Mouse (Mus musculus): ENCODE measurements around the gene Fndc5. TPM values are rescaled to one million over a fixed set of nuclear protein-coding genes. Genes with fewer than 3 reads are reported as not detected.

Gene Fndc5
- polyA plus RNA-seq, 1 experiment from 2014 or later: 13.7 TPM

GRCm38 (mm10) chr4:129136189-129136578 lies 615 bp upstream of the Fndc5 start:
- H3K4me3 ChIP-seq (ENCODE audit: control insufficient read depth in 1 of 2, insufficient read depth in 1 of 2, low read depth in 1 of 2, low read length in 2 of 2): peak overlapping the region; percentile 51 to 53
- H3K27ac ChIP-seq (replicated peaks in 1 of 2; ENCODE audit: control insufficient read depth in 1 of 2, insufficient read depth in 1 of 2, low read depth in 2 of 2, low read length in 2 of 2): no peak overlapping the region
- H3K36me3 ChIP-seq (ENCODE audit: control insufficient read depth, insufficient read depth, low read length): no peaks in the 10 kb centered on the region
- ATAC-seq (ENCODE audit: insufficient number of reproducible peaks, insufficient read depth, low FRiP score, low read depth): no peak
- peak overlapping the region; percentile 94 for H3K4me2 ChIP-seq (ENCODE audit: low read length)
- peaks cover 14% of the 10 kb centered on the region for H3K27me3 ChIP-seq (ENCODE audit: control insufficient read depth, insufficient read depth, low read length)
- no peaks in the 10 kb centered on the region for H3K9me3 ChIP-seq (ENCODE audit: control insufficient read depth, low read length)
- WGBS: 22% methylated on average over 9 of the region's 9 CpGs
- peaks cover 22 to 23% of the 10 kb centered on the region in 2 experiments for H3K4me1 ChIP-seq (ENCODE audit: control insufficient read depth in 2 of 2, insufficient read depth in 2 of 2, low read length in 2 of 2)
- peak overlapping the region; percentile 76 for H3K9ac ChIP-seq (ENCODE audit: low read length)

- Histone ChIP-seq H3K36me3 (ENCODE audit: control insufficient read depth, insufficient read depth, low read length) (0 out of 2 replicates have a peak, but pooled peaks cover 3% of the 10 kb centered on the region), H3K27me3 (ENCODE audit: control insufficient read depth, insufficient read depth, low read length) (peaks cover 14% of the 10 kb centered on the region), H3K9ac (ENCODE audit: low read length) (peak overlapping the region; percentile 76; the same call in 1 of the 2 replicates), H3K4me3 (ENCODE audit: control insufficient read depth in 1 of 2, insufficient read depth in 1 of 2, low read depth in 1 of 2, low read length in 2 of 2) (peak overlapping the region; percentile 51 to 53), H3K4me2 (ENCODE audit: low read length) (peak overlapping the region; percentile 94), H3K27ac (replicated peaks in 1 of 2; ENCODE audit: control insufficient read depth in 1 of 2, insufficient read depth in 1 of 2, low read depth in 2 of 2, low read length in 2 of 2) (0 out of 4 replicates have a peak overlapping the region, but pooled peaks of 1 of the 2 experiments have one; percentile 9), H3K9me3 (ENCODE audit: control insufficient read depth, low read length) (no peaks in the 10 kb centered on the region), H3K4me1 (ENCODE audit: control insufficient read depth in 2 of 2, insufficient read depth in 2 of 2, low read length in 2 of 2) (peaks cover 35 to 36% of the 10 kb centered on the region in 2 experiments)
- WGBS: 55% methylated on average over 14 of the region's 14 CpGs
- ATAC-seq (ENCODE audit: insufficient number of reproducible peaks, insufficient read depth, low FRiP score, low read depth): no peak
Measured at GRCm38 (mm10) chr4:129137392-129138321, 858 bp downstream of the Fndc5 start.

- Histone ChIP-seq H3K36me3 (ENCODE audit: control insufficient read depth, insufficient read depth, low read length) (0 out of 2 replicates have a peak, but pooled peaks cover 11% of the 10 kb centered on the region), H3K9ac (ENCODE audit: low read length) (no peak overlapping the region), H3K4me3 (ENCODE audit: control insufficient read depth in 1 of 2, insufficient read depth in 1 of 2, low read depth in 1 of 2, low read length in 2 of 2) (no peak overlapping the region), H3K27me3 (ENCODE audit: control insufficient read depth, insufficient read depth, low read length) (peaks cover 14% of the 10 kb centered on the region), H3K4me2 (ENCODE audit: low read length) (no peak overlapping the region), H3K9me3 (ENCODE audit: control insufficient read depth, low read length) (no peaks in the 10 kb centered on the region), H3K27ac (replicated peaks in 1 of 2; ENCODE audit: control insufficient read depth in 1 of 2, insufficient read depth in 1 of 2, low read depth in 2 of 2, low read length in 2 of 2) (no peak overlapping the region), H3K4me1 (ENCODE audit: control insufficient read depth in 2 of 2, insufficient read depth in 2 of 2, low read length in 2 of 2) (peaks cover 36 to 45% of the 10 kb centered on the region in 2 experiments)
- ATAC-seq (ENCODE audit: insufficient number of reproducible peaks, insufficient read depth, low FRiP score, low read depth): no peak
- 66% methylated on average over 5 of the region's 5 CpGs for WGBS
Measured at GRCm38 (mm10) chr4:129139642-129140041, 2.8 kb downstream of the Fndc5 start.

GRCm38 (mm10) chr4:129140808-129141207 lies 4.0 kb downstream of the Fndc5 start:
- no peak for ATAC-seq (ENCODE audit: insufficient number of reproducible peaks, insufficient read depth, low FRiP score, low read depth)
- Histone ChIP-seq H3K36me3 (ENCODE audit: control insufficient read depth, insufficient read depth, low read length) (0 out of 2 replicates have a peak, but pooled peaks cover 11% of the 10 kb centered on the region), H3K4me1 (ENCODE audit: control insufficient read depth in 2 of 2, insufficient read depth in 2 of 2, low read length in 2 of 2) (peaks cover 36 to 50% of the 10 kb centered on the region in 2 experiments), H3K4me2 (ENCODE audit: low read length) (no peak overlapping the region), H3K4me3 (ENCODE audit: control insufficient read depth in 1 of 2, insufficient read depth in 1 of 2, low read depth in 1 of 2, low read length in 2 of 2) (no peak overlapping the region), H3K9me3 (ENCODE audit: control insufficient read depth, low read length) (no peaks in the 10 kb centered on the region), H3K27me3 (ENCODE audit: control insufficient read depth, insufficient read depth, low read length) (peaks cover 11% of the 10 kb centered on the region), H3K27ac (replicated peaks in 1 of 2; ENCODE audit: control insufficient read depth in 1 of 2, insufficient read depth in 1 of 2, low read depth in 2 of 2, low read length in 2 of 2) (peak overlapping the region in 1 of 2 experiments; percentile 82; a peak in 2 of 4 replicates), H3K9ac (ENCODE audit: low read length) (no peak overlapping the region)
- WGBS: 82% methylated on average over 4 of the region's 4 CpGs

- Histone ChIP-seq H3K27me3 (ENCODE audit: control insufficient read depth, insufficient read depth, low read length) (peaks cover 10% of the 10 kb centered on the region), H3K9ac (ENCODE audit: low read length) (0 out of 2 replicates have a peak overlapping the region, but pooled peaks have one; percentile 42), H3K9me3 (ENCODE audit: control insufficient read depth, low read length) (no peaks in the 10 kb centered on the region), H3K4me1 (ENCODE audit: control insufficient read depth in 2 of 2, insufficient read depth in 2 of 2, low read length in 2 of 2) (peaks cover 36 to 50% of the 10 kb centered on the region in 2 experiments), H3K4me2 (ENCODE audit: low read length) (peak overlapping the region; percentile 26), H3K4me3 (ENCODE audit: control insufficient read depth in 1 of 2, insufficient read depth in 1 of 2, low read depth in 1 of 2, low read length in 2 of 2) (no peak overlapping the region), H3K27ac (replicated peaks in 1 of 2; ENCODE audit: control insufficient read depth in 1 of 2, insufficient read depth in 1 of 2, low read depth in 2 of 2, low read length in 2 of 2) (peak overlapping the region; percentile 72 to 82), H3K36me3 (ENCODE audit: control insufficient read depth, insufficient read depth, low read length) (0 out of 2 replicates have a peak, but pooled peaks cover 11% of the 10 kb centered on the region)
- WGBS: 43% methylated on average over 17 of the region's 17 CpGs
- ATAC-seq (ENCODE audit: insufficient number of reproducible peaks, insufficient read depth, low FRiP score, low read depth): peak; percentile 51
Measured at GRCm38 (mm10) chr4:129141560-129142438, 5.0 kb downstream of the Fndc5 start.

- peaks cover 8% of the 10 kb centered on the region for H3K27me3 ChIP-seq (ENCODE audit: control insufficient read depth, insufficient read depth, low read length)
- ATAC-seq (ENCODE audit: insufficient number of reproducible peaks, insufficient read depth, low FRiP score, low read depth): no peak
- H3K4me3 ChIP-seq (ENCODE audit: control insufficient read depth in 1 of 2, insufficient read depth in 1 of 2, low read depth in 1 of 2, low read length in 2 of 2): no peak overlapping the region
- peak overlapping the region; percentile 26; the same call in 1 of the 2 replicates for H3K4me2 ChIP-seq (ENCODE audit: low read length)
- no peak overlapping the region for H3K9ac ChIP-seq (ENCODE audit: low read length)
- 0 out of 2 replicates have a peak, but pooled peaks cover 11% of the 10 kb centered on the region for H3K36me3 ChIP-seq (ENCODE audit: control insufficient read depth, insufficient read depth, low read length)
- peaks cover 31 to 53% of the 10 kb centered on the region in 2 experiments for H3K4me1 ChIP-seq (ENCODE audit: control insufficient read depth in 2 of 2, insufficient read depth in 2 of 2, low read length in 2 of 2)
- H3K27ac ChIP-seq (replicated peaks in 1 of 2; ENCODE audit: control insufficient read depth in 1 of 2, insufficient read depth in 1 of 2, low read depth in 2 of 2, low read length in 2 of 2): peak overlapping the region in 1 of 2 experiments; percentile 82; a peak in 2 of 4 replicates
- whole genome bisulfite sequencing: 82% methylated on average over 11 of the region's 11 CpGs
- H3K9me3 ChIP-seq (ENCODE audit: control insufficient read depth, low read length): no peaks in the 10 kb centered on the region
Measured at GRCm38 (mm10) chr4:129142439-129143045, 5.7 kb downstream of the Fndc5 start.

Data from heart, embryonic 14.5 days (tissue).